Mouse (Mus musculus) heart, postnatal 14 days (tissue): Measurements from ENCODE around the gene Glt6d1. TPM values are rescaled to one million over a fixed set of nuclear protein-coding genes. Genes with fewer than 3 reads are reported as not detected.
"Not testable (repeated sequence)": the region's sequence is repeated elsewhere in the genome, so short reads cannot be mapped to it uniquely, and the experiment has no call there.

Source experiments
- DNase-seq, 2 experiments: peaks; one replicate each; pipeline ENCODE4 v3.0.0; 2021 to 2022
- intact Hi-C: fragments of 180-260 bp; cut with DNase I; formaldehyde crosslinking; loops from one replicate; pipeline ENCODE4 v1.15.1; 2025
- long read RNA-seq, 2 experiments: library from polyadenylated mRNA; stranded (forward); transcript quantifications; one replicate each; pipeline ENCODE4 v2.0.0; 2021
- total RNA-seq, 2 experiments: library from RNA; stranded (reverse); gene quantifications; 2 replicates each; pipeline ENCODE4 v1.2.3; 2021

Glt6d1 gene
- not detected for total RNA-seq
- long read RNA-seq, experiment 1: 0 reads
- long read RNA-seq, experiment 2: 0 reads

DNA sequence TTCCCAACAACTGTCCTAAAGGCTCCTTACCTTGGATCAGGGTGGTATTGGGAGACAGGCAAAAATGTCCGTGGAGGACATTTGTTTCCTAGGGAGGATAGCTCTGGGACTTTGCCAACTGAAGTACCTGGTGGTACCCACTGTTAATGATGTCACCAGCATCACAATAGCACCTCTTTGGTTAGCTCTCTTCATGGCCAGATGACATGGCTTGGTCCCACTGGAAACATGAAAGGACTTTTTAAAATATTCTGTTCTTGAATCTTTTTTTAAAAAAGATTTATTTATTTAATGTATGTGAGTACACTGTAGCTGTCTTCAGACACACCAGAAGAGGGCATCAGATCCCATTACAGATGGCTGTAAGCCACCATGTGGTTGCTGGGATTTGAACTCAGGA is at the start of gene Glt6d1:
Gene Glt6d1, minus strand, starts transcription at position 101 of the 400 bp plus-strand sequence.
- DNase-seq, intact Hi-C loops: not testable (repeated sequence)

GRCm38 (mm10) chr2:25865412-25865811 is 49.8 kb upstream of the Glt6d1 start:
- intact Hi-C loops: no loop called here
- DNase-seq: peak in 1 of 2 experiments; percentile 12

GRCm38 (mm10) chr2:25864230-25864629 is 48.6 kb upstream of the Glt6d1 start:
- DNase-seq: no peak
- intact Hi-C loops: no loop called here

- DNase-seq: peak; percentile 31 to 40
Measured at GRCm38 (mm10) chr2:25863337-25864131, 47.9 kb upstream of the Glt6d1 start, which contains the start of gene Kcnt1. Gene Kcnt1, plus strand, starts transcription at chr2:25863734.

GRCm38 (mm10) chr2:25862696-25863270 is 47.1 kb upstream of the Glt6d1 start:
- intact Hi-C loops: no loop called here
- no peak for DNase-seq

More at GRCm38 (mm10) chr2:25863337-25864131, 47.9 kb upstream of the Glt6d1 start, which contains the start of gene Kcnt1:
- intact Hi-C loops: no loop called here

DNA sequence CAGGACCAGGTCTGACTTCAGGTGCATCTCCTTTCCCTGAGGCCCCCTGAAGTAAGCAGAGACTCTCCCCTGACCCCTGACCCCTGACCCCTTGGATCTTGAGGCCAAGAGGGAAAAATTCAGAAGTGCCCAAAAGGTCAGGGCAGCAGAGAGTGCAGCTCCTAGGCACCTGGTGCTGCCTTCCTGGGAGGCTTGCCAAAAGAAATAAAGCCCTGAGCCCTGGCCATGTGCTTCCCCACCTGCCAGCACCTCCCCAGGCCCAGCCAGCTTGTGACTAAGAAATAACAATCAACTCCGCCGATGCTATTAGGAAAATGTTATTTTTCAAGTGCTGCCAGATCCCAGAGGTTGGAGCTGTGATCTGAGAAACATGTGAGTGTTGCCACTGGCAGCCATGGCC is 46.4 kb upstream of the Glt6d1 start:
- no peak for DNase-seq
- intact Hi-C loops: no loop called here

- DNase-seq: no peak
- intact Hi-C loops: no loop called here
Measured at GRCm38 (mm10) chr2:25859891-25860290, 44.2 kb upstream of the Glt6d1 start.

- no peak for DNase-seq
- intact Hi-C loops: loop anchor here (5.0 kb wide), 1 partner anchor 158 kb away; no protein-coding TSS in a partner anchor
Measured at GRCm38 (mm10) chr2:25853998-25854397, 38.4 kb upstream of the Glt6d1 start.

DNA sequence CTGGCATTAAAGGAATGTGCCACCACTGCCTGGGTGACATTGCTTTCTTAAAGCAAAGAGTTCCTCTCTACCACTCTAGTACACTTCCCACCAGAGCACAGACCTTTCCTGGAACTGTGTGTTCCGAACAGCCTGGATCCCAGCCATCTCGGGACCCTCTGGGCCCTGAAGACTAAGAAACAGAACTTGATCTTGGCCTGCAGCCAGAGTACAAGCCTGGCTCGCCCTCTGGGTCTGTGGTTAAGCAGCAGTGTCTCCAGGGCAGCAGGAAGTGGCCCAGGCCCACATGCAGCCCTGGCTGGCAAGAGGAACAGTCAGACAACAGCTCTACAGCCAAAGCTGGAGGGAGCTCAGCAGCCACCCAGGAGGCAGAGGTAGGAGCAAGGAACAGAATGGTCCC is 37.0 kb upstream of the Glt6d1 start:
- intact Hi-C loops: loop anchor here (5.0 kb wide), 1 partner anchor 160 kb away; no protein-coding TSS in a partner anchor
- peak; percentile 25 to 30 for DNase-seq

GRCm38 (mm10) chr2:25850330-25850729 is 34.7 kb upstream of the Glt6d1 start:
- intact Hi-C loops: loop anchor here (5.0 kb wide), 1 partner anchor 162 kb away; no protein-coding TSS in a partner anchor
- peak; percentile 64 to 70 for DNase-seq

- intact Hi-C loops: no loop called here
- DNase-seq: no peak
Measured at GRCm38 (mm10) chr2:25847226-25847625, 31.6 kb upstream of the Glt6d1 start, which contains the start of gene Sohlh1. Gene Sohlh1, minus strand, starts transcription at chr2:25847248.

- intact Hi-C loops: no loop called here
- no peak for DNase-seq
Measured at GRCm38 (mm10) chr2:25846516-25846915, 30.9 kb upstream of the Glt6d1 start.

DNA sequence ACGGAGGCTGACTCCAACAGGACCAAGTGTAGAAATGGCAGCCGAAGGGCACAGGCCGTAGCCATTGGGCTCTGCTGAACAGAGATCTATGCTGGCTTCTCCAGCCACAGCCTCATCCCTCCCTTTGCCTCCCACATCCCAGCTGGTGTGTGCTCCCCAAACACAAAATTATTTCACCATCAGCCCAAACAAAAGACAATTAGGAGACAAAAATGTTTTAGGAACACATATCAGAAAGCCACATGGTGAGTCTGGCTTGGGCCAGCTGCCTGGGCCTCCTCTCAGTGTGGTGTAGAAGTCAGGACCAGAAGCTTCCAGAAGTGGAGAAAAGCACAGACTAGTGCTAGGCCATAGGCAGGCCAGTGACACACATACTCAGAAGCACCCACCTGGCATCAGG is 28.4 kb upstream of the Glt6d1 start:
- DNase-seq: no peak
- intact Hi-C loops: no loop called here

DNA sequence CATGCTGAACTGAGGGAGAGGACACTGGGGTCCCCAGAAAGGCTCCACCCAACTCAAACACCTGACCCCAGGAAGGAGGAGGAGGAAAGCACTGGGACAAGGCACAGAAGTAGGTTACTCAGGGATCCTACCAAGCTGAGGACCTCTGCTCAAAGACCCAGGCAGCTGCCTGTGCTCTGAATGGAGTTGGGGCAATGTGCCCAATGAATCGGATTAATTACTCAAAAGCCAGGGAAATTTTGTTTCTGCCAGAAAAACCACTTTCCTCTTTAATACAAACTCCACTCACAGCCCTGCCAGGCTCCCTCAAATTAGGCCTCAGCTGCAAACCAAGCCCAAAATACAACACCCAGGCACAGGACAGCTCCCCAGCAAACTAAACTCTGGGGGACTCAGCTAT is 27.1 kb upstream of the Glt6d1 start:
- intact Hi-C loops: no loop called here

GRCm38 (mm10) chr2:25842161-25842560 is 26.5 kb upstream of the Glt6d1 start:
- no peak for DNase-seq
- intact Hi-C loops: no loop called here

More for the DNA sequence above, 27.1 kb upstream of the Glt6d1 start:
- no peak for DNase-seq

DNA sequence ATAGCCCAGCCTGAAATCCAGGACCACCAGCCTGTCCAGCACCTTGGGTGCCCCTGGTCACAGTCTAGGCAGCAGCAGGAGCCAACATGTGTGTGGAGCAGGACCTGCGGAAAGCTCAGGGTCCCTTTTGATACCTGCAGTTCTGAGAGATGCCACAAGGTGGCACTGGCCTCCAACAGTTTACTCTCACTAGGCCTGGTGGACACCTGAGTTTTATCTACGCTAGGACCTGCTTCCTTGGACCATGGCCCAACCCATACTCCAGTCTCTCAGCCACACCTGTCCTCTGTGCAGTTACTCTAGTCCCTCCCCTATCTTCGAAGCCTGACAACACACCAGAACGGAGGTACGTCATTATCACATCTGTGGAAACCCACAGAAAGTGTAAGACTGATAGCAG is 20.6 kb upstream of the Glt6d1 start:
- intact Hi-C loops: loop anchor here (5.0 kb wide), 4 partner anchors 76 to 306 kb away; partner anchors contain the start of gene Ubac1
- DNase-seq: peak; percentile 72 to 81

- intact Hi-C loops: no loop called here
- peak in 1 of 2 experiments; percentile 37 for DNase-seq
Measured at GRCm38 (mm10) chr2:25830786-25831185, 15.1 kb upstream of the Glt6d1 start.

DNA sequence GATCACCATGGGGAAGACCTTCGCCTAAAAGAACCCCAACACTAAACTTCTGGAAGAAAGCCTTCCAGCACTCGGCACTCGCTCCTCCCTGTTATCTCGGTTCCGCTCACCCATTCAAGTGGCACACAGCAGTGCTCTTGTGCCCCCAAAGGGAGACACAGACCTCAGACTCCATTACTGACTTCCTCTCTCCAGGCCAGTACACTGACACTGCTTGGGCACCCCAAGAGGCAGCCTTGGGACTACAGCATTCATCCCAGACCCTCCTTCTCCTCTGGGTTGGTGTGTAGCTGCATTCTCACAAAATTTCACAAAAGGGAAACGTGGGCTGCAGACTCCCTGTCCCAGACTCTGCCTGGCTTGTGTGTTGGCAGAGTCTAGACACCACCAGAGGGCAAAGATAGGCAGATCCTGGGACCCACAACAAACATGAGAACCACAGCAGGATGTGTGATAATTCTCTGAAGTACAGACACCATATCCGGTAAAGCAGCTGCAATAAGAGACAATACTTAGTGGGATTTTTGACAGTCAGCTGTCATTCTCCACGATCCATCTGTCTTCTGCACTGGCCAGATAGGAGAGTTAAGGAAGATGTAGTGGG is 12.8 kb upstream of the Glt6d1 start:
- intact Hi-C loops: loop anchor here (5.0 kb wide), 1 partner anchor 319 kb away; no protein-coding TSS in a partner anchor
- DNase-seq: no peak

DNA sequence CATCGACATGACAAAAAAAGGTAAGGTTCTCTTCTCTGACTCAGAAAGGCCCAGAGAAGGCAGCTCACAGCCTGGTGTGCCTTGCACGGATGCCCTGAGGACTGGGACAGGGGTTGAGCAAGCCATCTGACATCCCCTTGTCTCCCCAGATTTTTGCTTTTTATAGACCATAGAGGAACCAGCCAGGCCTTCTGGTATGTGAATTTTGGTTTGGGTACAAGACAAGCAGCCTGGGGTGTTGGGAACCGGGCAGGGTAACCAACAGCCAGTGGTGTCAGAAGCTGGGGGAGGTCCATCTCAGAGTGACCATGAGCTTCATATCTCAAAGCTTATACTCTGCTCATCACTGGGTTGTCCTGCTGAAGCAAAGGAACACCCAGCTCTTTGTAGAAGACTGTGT is 9.1 kb upstream of the Glt6d1 start:
- intact Hi-C loops: loop anchor here (5.0 kb wide), 1 partner anchor 323 kb away; no protein-coding TSS in a partner anchor
- no peak for DNase-seq

- peak; percentile 14 to 47 for DNase-seq
- intact Hi-C loops: no loop called here
Measured at GRCm38 (mm10) chr2:25822806-25823205, 7.2 kb upstream of the Glt6d1 start, which contains the start of gene Lcn9. Gene Lcn9, plus strand, starts transcription at chr2:25823153.

DNA sequence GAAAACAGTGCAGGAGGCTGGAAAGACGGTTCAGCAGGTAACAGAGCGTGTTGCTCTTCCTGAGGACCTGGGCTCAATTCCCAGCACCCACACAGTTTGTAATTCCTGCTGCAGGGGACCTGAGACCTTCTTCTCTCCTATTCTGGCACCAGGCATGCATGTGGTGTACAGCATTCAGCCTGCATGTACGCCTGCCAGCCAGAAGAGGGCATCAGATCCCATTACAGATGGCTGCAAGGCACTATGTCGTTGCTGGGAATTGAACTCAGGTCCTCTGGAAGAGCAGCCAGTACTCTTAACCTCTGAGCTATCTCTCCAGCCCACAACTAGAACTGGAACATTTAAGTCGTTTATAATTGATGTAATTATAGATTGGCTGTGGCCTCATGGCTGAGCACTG is 2.3 kb downstream of the Glt6d1 start:
- intact Hi-C loops: no loop called here
- DNase-seq: no peak
